ENCODE assay signal across 17 mouse cellular contexts in the genomic region with DNA sequence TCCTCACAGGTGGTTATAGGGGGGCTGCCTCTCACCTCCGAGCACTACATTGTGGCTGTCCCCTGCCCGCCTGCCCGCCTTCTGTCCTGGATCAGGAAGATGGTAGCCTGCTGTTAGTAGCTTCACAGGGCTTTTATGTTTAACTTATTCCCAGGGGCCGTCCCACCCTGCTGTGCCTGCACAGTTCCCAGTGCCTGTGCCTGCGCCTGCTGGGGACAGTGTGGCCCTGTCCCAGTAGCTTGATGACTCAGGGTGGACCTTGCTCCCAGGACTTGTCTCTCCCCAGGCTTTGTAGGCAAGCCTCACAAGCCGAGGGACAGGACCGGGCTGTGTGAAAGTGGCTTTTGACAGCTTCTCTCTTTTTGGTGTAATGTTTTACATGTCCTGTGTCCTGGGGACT. TPM values are rescaled to one million over a fixed set of nuclear protein-coding genes. Genes with fewer than 3 reads are reported as not detected.
DNase-seq lines count a peak whose midpoint lies in the region; ATAC-seq and TF ChIP-seq lines count a peak whose summit lies in the region.
"Had no signal": no experiment of that assay in that cellular context is flagged by ENCODE, and none has a peak within 500 bp of the region (broad histone marks: within the 10 kb centered on the region; RNA-seq: fewer than 3 reads in every experiment).

No protein-coding gene starts in this region.

- peaks cover 28% of the 10 kb centered on the region for H3K4me1 ChIP-seq in embryonic facial prominence, embryonic 10.5 days
- H3K4me1 ChIP-seq in limb, embryonic 10.5 days, result peaks cover 24% of the 10 kb centered on the region
- 0 out of 2 replicates have a peak, but pooled peaks cover 8% of the 10 kb centered on the region for H3K4me1 ChIP-seq in liver, postnatal 0 days (ENCODE audit: insufficient read depth)

- no peak for TF ChIP-seq CTCF in liver, postnatal 0 days (IDR thresholded peaks at IDR 0.05; ENCODE audit: low read depth)

- TF ChIP-seq EP300 in liver, postnatal 0 days (IDR thresholded peaks at IDR 0.05; ENCODE audit: low read depth), result no peak

- H3K27ac ChIP-seq in embryonic facial prominence, embryonic 10.5 days (replicated peaks), result no peak overlapping the region
- peak overlapping the region; percentile 42; the same call in 1 of the 2 replicates for H3K27ac ChIP-seq in limb, embryonic 10.5 days
- no peak overlapping the region for H3K27ac ChIP-seq in liver, postnatal 0 days (ENCODE audit: low read depth)
- H3K27ac ChIP-seq: hindbrain, embryonic 15.5 days; limb, embryonic 15.5 days had no signal

- H3K4me3 ChIP-seq in embryonic facial prominence, embryonic 10.5 days, result peak overlapping the region; percentile 2; the same call in 1 of the 2 replicates
- H3K4me3 ChIP-seq in limb, embryonic 10.5 days, result no peak overlapping the region
- H3K4me3 ChIP-seq in liver, postnatal 0 days (ENCODE audit: low read depth, low read length), result no peak overlapping the region
- H3K4me3 ChIP-seq: heart, embryonic 10.5 days; hindbrain, embryonic 15.5 days; left cerebral cortex, adult 2 months; limb, embryonic 15.5 days had no signal

- H3K9me3 ChIP-seq in embryonic facial prominence, embryonic 10.5 days, result 0 out of 2 replicates have a peak, but pooled peaks cover 5% of the 10 kb centered on the region
- no peaks in the 10 kb centered on the region for H3K9me3 ChIP-seq in limb, embryonic 10.5 days (replicated peaks)
- H3K9me3 ChIP-seq in liver, postnatal 0 days (ENCODE audit: low read length), result no peaks in the 10 kb centered on the region
- H3K9me3 ChIP-seq: heart, embryonic 10.5 days; hindbrain, embryonic 15.5 days; limb, embryonic 15.5 days had no signal

- no peaks in the 10 kb centered on the region for H3K27me3 ChIP-seq in embryonic facial prominence, embryonic 10.5 days (replicated peaks; ENCODE audit: low read depth, poor library complexity, severe bottlenecking)
- 0 out of 2 replicates have a peak, but pooled peaks cover 10% of the 10 kb centered on the region for H3K27me3 ChIP-seq in limb, embryonic 10.5 days (ENCODE audit: low read depth, poor library complexity, severe bottlenecking)
- no peaks in the 10 kb centered on the region for H3K27me3 ChIP-seq in liver, postnatal 0 days (ENCODE audit: insufficient read depth, low read length)
- H3K27me3 ChIP-seq: hindbrain, embryonic 15.5 days; limb, embryonic 15.5 days had no signal

- peaks cover 69% of the 10 kb centered on the region for H3K36me3 ChIP-seq in embryonic facial prominence, embryonic 10.5 days (replicated peaks)
- H3K36me3 ChIP-seq in limb, embryonic 10.5 days, result peaks cover 91% of the 10 kb centered on the region
- peaks cover 10% of the 10 kb centered on the region; the same call in 1 of the 2 replicates for H3K36me3 ChIP-seq in liver, postnatal 0 days (replicated peaks; ENCODE audit: insufficient read depth, low read length)

- no peak overlapping the region for H3K4me2 ChIP-seq in liver, postnatal 0 days (ENCODE audit: low read depth, low read length)
- H3K4me2 ChIP-seq: hindbrain, embryonic 15.5 days; limb, embryonic 15.5 days; midbrain, embryonic 11.5 days had no signal

- peak; percentile 81 for ATAC-seq in liver, postnatal 0 days
- no peak for ATAC-seq in erythroid progenitor cell, adult 5-6 weeks (replicated peaks; ENCODE audit: low FRiP score, poor library complexity, severe bottlenecking)

- WGBS in embryonic facial prominence, embryonic 10.5 days, result 68% methylated on average over 7 of the region's 7 CpGs
- WGBS in limb, embryonic 10.5 days, result 80% methylated on average over 7 of the region's 7 CpGs
- 69% methylated on average over 7 of the region's 7 CpGs for WGBS in liver, postnatal 0 days (ENCODE audit: insufficient replicate concordance)

- peak; percentile 63 for DNase-seq in cerebellum, adult 9-11 months
- DNase-seq in cerebellum, postnatal 10 days, result no peak
- no peak for DNase-seq in embryonic facial prominence, embryonic 10.5 days (ENCODE audit: low spot score)
- no peak for DNase-seq in limb, embryonic 10.5 days (ENCODE audit: low spot score)
- peak; percentile 52 for DNase-seq in liver, postnatal 0 days
- DNase-seq in left cerebral cortex, postnatal 10 days (ENCODE audit: extremely low spot score in 1 of 2, low spot score in 2 of 2), result no peak
- DNase-seq: gastrocnemius, postnatal 36 days; heart, postnatal 14 days; lung, postnatal 4 days; thymus, adult 2 months had no signal

- intact Hi-C loops in left cerebral cortex, postnatal 10 days (cut with DNase I), result loop anchor here (5.0 kb wide), 1 partner anchor 89 kb away; no protein-coding TSS in a partner anchor

- no peak overlapping the region for H3K9ac ChIP-seq in liver, postnatal 0 days (replicated peaks)
- H3K9ac ChIP-seq: hindbrain, embryonic 15.5 days; limb, embryonic 15.5 days had no signal

RNA-seq across cellular contexts. Expression of a gene that starts 11.9 kb away (rescaled TPM):
- polyA plus RNA-seq in embryonic facial prominence, embryonic 10.5 days (2016; fragmentation: Nextera tagmentation; extraction: Ambion mirVana), result 407 and 410 TPM in 2 replicates
- 400 and 433 TPM in 2 replicates for polyA plus RNA-seq in limb, embryonic 10.5 days (2016; fragmentation: Nextera tagmentation; extraction: Ambion mirVana)
- polyA plus RNA-seq in liver, postnatal 0 days (2015; fragmentation: Nextera tagmentation; extraction: Ambion mirVana), result 101 and 107 TPM in 2 replicates
- total RNA-seq in erythroid progenitor cell, adult 5-6 weeks (2015; ENCODE audit: low replicate concordance), result 9.6 and 33.9 TPM in 2 replicates
- total RNA-seq in erythroid progenitor cell, adult 5-6 weeks (2017; ENCODE audit: low replicate concordance), result 4.2 and 39.0 TPM in 2 replicates
- total RNA-seq in left cerebral cortex, postnatal 10 days (2021), result 100 to 1,000 TPM; 177 to 182 TPM

RNA-seq across cellular contexts. Expression of a gene that starts 45.8 kb away (rescaled TPM):
- polyA plus RNA-seq in embryonic facial prominence, embryonic 10.5 days (2016; fragmentation: Nextera tagmentation; extraction: Ambion mirVana), result not detected in 2 replicates
- not detected in 2 replicates for polyA plus RNA-seq in limb, embryonic 10.5 days (2016; fragmentation: Nextera tagmentation; extraction: Ambion mirVana)
- 0.06 and 0.34 TPM in 2 replicates for polyA plus RNA-seq in liver, postnatal 0 days (2015; fragmentation: Nextera tagmentation; extraction: Ambion mirVana)
- total RNA-seq in erythroid progenitor cell, adult 5-6 weeks (2015; ENCODE audit: low replicate concordance), result not detected in 2 replicates
- not detected in 2 replicates for total RNA-seq in erythroid progenitor cell, adult 5-6 weeks (2017; ENCODE audit: low replicate concordance)
- under 1 TPM; 0.20 to 0.43 TPM for total RNA-seq in left cerebral cortex, postnatal 10 days (2021)
- total RNA-seq: MEL had no signal

Comparison
In these comparisons a context has a peak if more than half of its experiments do, and no peak if none do; other contexts are left out.
1. DNase-seq: peak in cerebellum, adult 9-11 months (single experiment) and liver, postnatal 0 days (single experiment); none in cerebellum, postnatal 10 days (0 of 2), embryonic facial prominence, embryonic 10.5 days (single experiment), limb, embryonic 10.5 days (single experiment) and left cerebral cortex, postnatal 10 days (0 of 2).